Mouse (Mus musculus) neutrophil, adult 83 days (primary cell): ENCODE measurements around the gene Havcr1. TPM values are rescaled to one million over a fixed set of nuclear protein-coding genes. Genes with fewer than 3 reads are reported as not detected.

Source experiments
- total RNA-seq, 2 experiments: library from RNA; stranded (reverse); gene quantifications; one replicate each; pipeline ENCODE4 v1.2.4; 2023

The Havcr1 gene
- total RNA-seq, result not detected

GRCm38 (mm10) chr11:46735076-46735475, at the start of gene Havcr1:
Gene Havcr1 (plus strand): TSS chr11:46735080.

GRCm38 (mm10) chr11:46706664-46707356, 28.1 kb upstream of the Havcr1 start, which contains the start of gene Timd2:
Gene Timd2 (minus strand): TSS chr11:46707061.

GRCm38 (mm10) chr11:46810511-46810910, 75.6 kb downstream of the Havcr1 start, which contains the start of gene Timd4:
Gene Timd4 (plus strand): TSS chr11:46810800.

Other genes with a start within 250 kb of the Havcr1 start
- gene Gm12169, start 210.9 kb upstream of the Havcr1 start, total RNA-seq, result not detected
- gene BC053393, start 163.5 kb upstream of the Havcr1 start, total RNA-seq, result not detected
- not detected for gene Dppa1, start 105.8 kb upstream of the Havcr1 start, total RNA-seq
- under 1 TPM in 1 of 2 experiments, not detected in 1; 0.20 TPM for gene Timd2, start 28.0 kb upstream of the Havcr1 start, total RNA-seq
- under 1 TPM; 0.20 to 0.24 TPM for gene Timd4, start 75.7 kb downstream of the Havcr1 start, total RNA-seq